In genomic region chr6:17197728-17198397, GRCm38 (mm10) we compare ENCODE assay signal across 9 mouse cellular contexts.
DNase-seq lines count a peak whose midpoint lies in the region; ATAC-seq and TF ChIP-seq lines count a peak whose summit lies in the region.
"Had no signal": no experiment of that assay in that cellular context is flagged by ENCODE, and none has a peak within 500 bp of the region (broad histone marks: within the 10 kb centered on the region; RNA-seq: fewer than 3 reads in every experiment).

No protein-coding gene starts in this region.

- intact Hi-C loops in left cerebral cortex, postnatal 4 days (cut with DNase I): no loop called here

- H3K4me1 ChIP-seq in liver, embryonic 11.5 days (replicated peaks; ENCODE audit: control insufficient read depth, insufficient read depth, low read length): no peaks in the 10 kb centered on the region
- H3K4me1 ChIP-seq in heart, embryonic 15.5 days (replicated peaks): peaks cover 2% of the 10 kb centered on the region; the same call in 1 of the 2 replicates
- no peaks in the 10 kb centered on the region for H3K4me1 ChIP-seq in stomach, postnatal 0 days (replicated peaks; ENCODE audit: control insufficient read depth, insufficient read depth)
- no peaks in the 10 kb centered on the region for H3K4me1 ChIP-seq in hindbrain, embryonic 13.5 days (replicated peaks)

- TF ChIP-seq CTCF in stomach, postnatal 0 days (IDR thresholded peaks at IDR 0.05; ENCODE audit: low read depth): no peak

- peak; percentile 5 for DNase-seq in liver
- no peak for DNase-seq in liver, embryonic 11.5 days (ENCODE audit: low spot score)
- DNase-seq in kidney, postnatal 4 days: peak; percentile 46 to 62
- no peak for DNase-seq in stomach, postnatal 0 days (ENCODE audit: low spot score)
- no peak for DNase-seq in left cerebral cortex, adult 18-20 months (ENCODE audit: low spot score in 2 of 2)
- DNase-seq in left cerebral cortex, postnatal 4 days: no peak

- no peak overlapping the region for H3K4me2 ChIP-seq in liver, embryonic 11.5 days
- peak overlapping the region; percentile 36 for H3K4me2 ChIP-seq in heart, embryonic 15.5 days
- H3K4me2 ChIP-seq in stomach, postnatal 0 days (replicated peaks; ENCODE audit: low read depth): no peak overlapping the region
- H3K4me2 ChIP-seq in hindbrain, embryonic 13.5 days: no peak overlapping the region

- no peak for ATAC-seq in liver, embryonic 11.5 days (replicated peaks; ENCODE audit: low FRiP score)
- ATAC-seq in heart, embryonic 15.5 days (replicated peaks; ENCODE audit: insufficient number of reproducible peaks, insufficient read depth, low FRiP score, low read depth): peak; percentile 82
- ATAC-seq in stomach, postnatal 0 days (ENCODE audit: low FRiP score, low TSS enrichment): peak; percentile 67; the same call in 1 of the 2 replicates
- ATAC-seq in hindbrain, embryonic 13.5 days (ENCODE audit: low FRiP score): no peak

- 40% methylated on average over 18 of the region's 18 CpGs for WGBS in liver, embryonic 11.5 days
- WGBS in heart, embryonic 15.5 days: 40% methylated on average over 18 of the region's 18 CpGs
- WGBS in stomach, postnatal 0 days: 55% methylated on average over 18 of the region's 18 CpGs
- WGBS in hindbrain, embryonic 13.5 days: 72% methylated on average over 18 of the region's 18 CpGs

- no peaks in the 10 kb centered on the region for H3K9me3 ChIP-seq in liver, embryonic 11.5 days (ENCODE audit: control insufficient read depth, low read length)
- H3K9me3 ChIP-seq in heart, embryonic 15.5 days (replicated peaks): no peaks in the 10 kb centered on the region
- no peaks in the 10 kb centered on the region for H3K9me3 ChIP-seq in stomach, postnatal 0 days (ENCODE audit: control insufficient read depth, low read length)
- no peaks in the 10 kb centered on the region for H3K9me3 ChIP-seq in hindbrain, embryonic 13.5 days

- TF ChIP-seq EP300 in stomach, postnatal 0 days (optimal IDR thresholded peaks at IDR 0.05): no peak

- no peak overlapping the region for H3K27ac ChIP-seq in liver, embryonic 11.5 days (ENCODE audit: low read depth, low read length)
- peak overlapping the region; percentile 68 for H3K27ac ChIP-seq in heart, embryonic 15.5 days
- peak overlapping the region; percentile 53; the same call in 1 of the 2 replicates for H3K27ac ChIP-seq in stomach, postnatal 0 days (replicated peaks)
- no peak overlapping the region for H3K27ac ChIP-seq in hindbrain, embryonic 13.5 days
- H3K27ac ChIP-seq: liver, embryonic 14.5 days had no signal

- no peaks in the 10 kb centered on the region for H3K27me3 ChIP-seq in liver, embryonic 11.5 days (replicated peaks; ENCODE audit: control insufficient read depth, insufficient read depth, low read length)
- peaks cover 8% of the 10 kb centered on the region; the same call in 1 of the 2 replicates for H3K27me3 ChIP-seq in heart, embryonic 15.5 days
- H3K27me3 ChIP-seq in stomach, postnatal 0 days (ENCODE audit: control insufficient read depth, insufficient read depth, low read length): no peaks in the 10 kb centered on the region
- H3K27me3 ChIP-seq in hindbrain, embryonic 13.5 days: no peaks in the 10 kb centered on the region

- no peak overlapping the region for H3K4me3 ChIP-seq in liver, embryonic 11.5 days (ENCODE audit: low read depth, low read length)
- peak overlapping the region; percentile 4; the same call in 1 of the 2 replicates for H3K4me3 ChIP-seq in heart, embryonic 15.5 days
- no peak overlapping the region for H3K4me3 ChIP-seq in stomach, postnatal 0 days (ENCODE audit: low read depth, low read length)
- no peak overlapping the region for H3K4me3 ChIP-seq in hindbrain, embryonic 13.5 days

- H3K9ac ChIP-seq in liver, embryonic 11.5 days (ENCODE audit: low read depth, low read length): no peak overlapping the region
- H3K9ac ChIP-seq in heart, embryonic 15.5 days: no peak overlapping the region
- H3K9ac ChIP-seq in stomach, postnatal 0 days (ENCODE audit: low read length): no peak overlapping the region
- H3K9ac ChIP-seq in hindbrain, embryonic 13.5 days: no peak overlapping the region
- H3K9ac ChIP-seq: liver, embryonic 14.5 days had no signal

- no peaks in the 10 kb centered on the region for H3K36me3 ChIP-seq in liver, embryonic 11.5 days (ENCODE audit: control insufficient read depth, insufficient read depth, low read length)
- H3K36me3 ChIP-seq in heart, embryonic 15.5 days: no peaks in the 10 kb centered on the region
- H3K36me3 ChIP-seq in stomach, postnatal 0 days (ENCODE audit: control insufficient read depth, insufficient read depth, low read length): no peaks in the 10 kb centered on the region
- H3K36me3 ChIP-seq in hindbrain, embryonic 13.5 days: no peaks in the 10 kb centered on the region

Comparison
In these comparisons a context has a peak if more than half of its experiments do, and no peak if none do; other contexts are left out.
1. DNase-seq: peak in liver (single experiment) and kidney, postnatal 4 days (2 of 2); none in liver, embryonic 11.5 days (single experiment), stomach, postnatal 0 days (single experiment), left cerebral cortex, adult 18-20 months (0 of 2) and left cerebral cortex, postnatal 4 days (single experiment).
2. ATAC-seq: peak in heart, embryonic 15.5 days (single experiment) and stomach, postnatal 0 days (single experiment); none in liver, embryonic 11.5 days (single experiment) and hindbrain, embryonic 13.5 days (single experiment).
3. H3K27ac ChIP-seq: peak in heart, embryonic 15.5 days (single experiment) and stomach, postnatal 0 days (single experiment); none in liver, embryonic 11.5 days (single experiment) and hindbrain, embryonic 13.5 days (single experiment).